Mouse (Mus musculus): Measurements from ENCODE around the gene 4933428G20Rik. TPM values are rescaled to one million over a fixed set of nuclear protein-coding genes. Genes with fewer than 3 reads are reported as not detected.

Gene 4933428G20Rik
- total RNA-seq, 2 experiments from 2014 or later = not detected

- peak; percentile 87 to 94 for DNase-seq
- intact Hi-C loops (cut with DNase I) = loop anchor here (1.0 to 5.0 kb wide), 3 partner anchors 36 to 106 kb away; partner anchors contain the start of gene Socs7
Observed at GRCm38 (mm10) chr11:97468639-97469287, 31.4 kb downstream of the 4933428G20Rik start.

- intact Hi-C loops (cut with DNase I) = loop anchor here (5.0 kb wide), 1 partner anchor 104 kb away; the partner anchor contains the start of gene Socs7
- DNase-seq = no peak
Observed at GRCm38 (mm10) chr11:97466444-97467160, 33.5 kb downstream of the 4933428G20Rik start.

- intact Hi-C loops (cut with DNase I) = loop anchor here (5.0 kb wide), 1 partner anchor 104 kb away; the partner anchor contains the start of gene Socs7
- DNase-seq = no peak
Observed at GRCm38 (mm10) chr11:97465957-97466356, 34.2 kb downstream of the 4933428G20Rik start.

GRCm38 (mm10) chr11:97463991-97464390, 36.1 kb downstream of the 4933428G20Rik start:
- no peak for DNase-seq

GRCm38 (mm10) chr11:97463166-97463565, 37.0 kb downstream of the 4933428G20Rik start:
- intact Hi-C loops (cut with DNase I) = no loop called here
- no peak for DNase-seq

More at GRCm38 (mm10) chr11:97463991-97464390, 36.1 kb downstream of the 4933428G20Rik start:
- intact Hi-C loops (cut with DNase I) = no loop called here

GRCm38 (mm10) chr11:97462538-97462937, 37.6 kb downstream of the 4933428G20Rik start:
- intact Hi-C loops (cut with DNase I) = no loop called here
- no peak for DNase-seq

GRCm38 (mm10) chr11:97461307-97461820, 38.8 kb downstream of the 4933428G20Rik start:
- intact Hi-C loops (cut with DNase I) = no loop called here
- no peak for DNase-seq

GRCm38 (mm10) chr11:97457120-97457519, 43.0 kb downstream of the 4933428G20Rik start:
- intact Hi-C loops (cut with DNase I) = no loop called here
- DNase-seq = no peak

- peak; percentile 39 to 50 for DNase-seq
Observed at GRCm38 (mm10) chr11:97451625-97452024, 48.5 kb downstream of the 4933428G20Rik start.

GRCm38 (mm10) chr11:97450305-97450922, 49.7 kb downstream of the 4933428G20Rik start:
- intact Hi-C loops (cut with DNase I) = no loop called here

More at GRCm38 (mm10) chr11:97451625-97452024, 48.5 kb downstream of the 4933428G20Rik start:
- intact Hi-C loops (cut with DNase I) = no loop called here

GRCm38 (mm10) chr11:97449601-97450293, 50.4 kb downstream of the 4933428G20Rik start:
- intact Hi-C loops (cut with DNase I) = no loop called here
- peak; percentile 87 to 90 for DNase-seq

More at GRCm38 (mm10) chr11:97450305-97450922, 49.7 kb downstream of the 4933428G20Rik start:
- DNase-seq = peak; percentile 71 to 76

GRCm38 (mm10) chr11:97448611-97449394, 51.3 kb downstream of the 4933428G20Rik start:
- intact Hi-C loops (cut with DNase I) = no loop called here
- DNase-seq = peak; percentile 30 to 34

- intact Hi-C loops (cut with DNase I) = no loop called here
- no peak for DNase-seq
Observed at GRCm38 (mm10) chr11:97447979-97448378, 52.2 kb downstream of the 4933428G20Rik start.

- DNase-seq = no peak
- intact Hi-C loops (cut with DNase I) = no loop called here
Observed at GRCm38 (mm10) chr11:97445999-97446511, 54.1 kb downstream of the 4933428G20Rik start.

GRCm38 (mm10) chr11:97445596-97445995, 54.5 kb downstream of the 4933428G20Rik start:
- intact Hi-C loops (cut with DNase I) = no loop called here
- DNase-seq = no peak

- intact Hi-C loops (cut with DNase I) = loop anchor here (5.0 kb wide), 1 partner anchor 36 kb away; no protein-coding TSS in a partner anchor
- no peak for DNase-seq
Observed at GRCm38 (mm10) chr11:97442891-97443675, 57.1 kb downstream of the 4933428G20Rik start.

GRCm38 (mm10) chr11:97441658-97442125, 58.4 kb downstream of the 4933428G20Rik start:
- intact Hi-C loops (cut with DNase I) = loop anchor here (5.0 kb wide), 1 partner anchor 34 kb away; no protein-coding TSS in a partner anchor

GRCm38 (mm10) chr11:97441036-97441657, 59.0 kb downstream of the 4933428G20Rik start:
- DNase-seq = peak; percentile 53 to 69

More at GRCm38 (mm10) chr11:97441658-97442125, 58.4 kb downstream of the 4933428G20Rik start:
- peak; percentile 35 to 49 for DNase-seq

More at GRCm38 (mm10) chr11:97441036-97441657, 59.0 kb downstream of the 4933428G20Rik start:
- intact Hi-C loops (cut with DNase I) = loop anchor here (5.0 kb wide), 1 partner anchor 34 kb away; no protein-coding TSS in a partner anchor

Data from heart, postnatal 10 days (tissue).